ENCODE assay signal across 22 mouse cellular contexts in the genomic region with DNA sequence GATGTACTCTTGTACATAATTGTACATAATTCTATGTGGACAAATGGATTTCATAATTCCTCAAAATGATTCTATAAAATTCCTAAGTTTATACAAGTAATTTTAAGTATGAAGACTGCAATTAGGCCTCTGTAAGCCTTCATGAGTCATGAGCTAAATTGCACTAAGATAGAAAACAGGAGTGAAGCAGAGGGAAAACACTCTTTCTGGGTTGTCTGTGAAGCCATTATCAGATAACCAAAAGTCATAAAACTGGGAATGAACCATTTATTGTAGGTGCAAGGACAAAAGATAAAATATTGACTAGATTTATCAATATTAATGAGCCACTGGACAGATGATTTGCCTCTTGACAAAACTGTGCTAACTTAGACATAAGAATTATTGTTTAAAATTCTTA. TPM values are rescaled to one million over a fixed set of nuclear protein-coding genes. Genes with fewer than 3 reads are reported as not detected.
DNase-seq lines count a peak whose midpoint lies in the region; ATAC-seq and TF ChIP-seq lines count a peak whose summit lies in the region.
"Had no signal": no experiment of that assay in that cellular context is flagged by ENCODE, and none has a peak within 500 bp of the region (broad histone marks: within the 10 kb centered on the region; RNA-seq: fewer than 3 reads in every experiment).

No protein-coding gene starts in this region.

- no peak overlapping the region for H3K4me2 ChIP-seq in intestine, embryonic 14.5 days (ENCODE audit: low read length)
- H3K4me2 ChIP-seq in intestine, postnatal 0 days (replicated peaks; ENCODE audit: low read depth): no peak overlapping the region
- no peak overlapping the region for H3K4me2 ChIP-seq in intestine, embryonic 15.5 days (replicated peaks)
- no peak overlapping the region for H3K4me2 ChIP-seq in intestine, embryonic 16.5 days (ENCODE audit: low read depth, low read length)

- H3K9me3 ChIP-seq in intestine, embryonic 14.5 days (ENCODE audit: control insufficient read depth, low read length): peaks cover under 1% of the 10 kb centered on the region; the same call in 1 of the 2 replicates
- H3K9me3 ChIP-seq in intestine, postnatal 0 days (ENCODE audit: control insufficient read depth): 0 out of 2 replicates have a peak, but pooled peaks cover 3% of the 10 kb centered on the region
- no peaks in the 10 kb centered on the region for H3K9me3 ChIP-seq in intestine, embryonic 15.5 days
- H3K9me3 ChIP-seq in intestine, embryonic 16.5 days (ENCODE audit: control insufficient read depth, low read length): no peaks in the 10 kb centered on the region
- H3K9me3 ChIP-seq: G1E had no signal

- H3K27me3 ChIP-seq in intestine, embryonic 14.5 days (replicated peaks; ENCODE audit: control insufficient read depth, insufficient read depth, low read length): no peaks in the 10 kb centered on the region
- no peaks in the 10 kb centered on the region for H3K27me3 ChIP-seq in intestine, postnatal 0 days (replicated peaks; ENCODE audit: control insufficient read depth, insufficient read depth, low read length)
- H3K27me3 ChIP-seq in intestine, embryonic 15.5 days (replicated peaks): no peaks in the 10 kb centered on the region
- H3K27me3 ChIP-seq in intestine, embryonic 16.5 days (replicated peaks; ENCODE audit: control insufficient read depth, insufficient read depth, low read length): no peaks in the 10 kb centered on the region
- H3K27me3 ChIP-seq: CH12.LX had no signal

- 0 out of 2 replicates have a peak overlapping the region, but pooled peaks have one; percentile 16 for H3K27ac ChIP-seq in intestine, embryonic 14.5 days (ENCODE audit: low read depth)
- H3K27ac ChIP-seq in intestine, postnatal 0 days (ENCODE audit: low read depth, low read length): no peak overlapping the region
- no peak overlapping the region for H3K27ac ChIP-seq in intestine, embryonic 15.5 days
- no peak overlapping the region for H3K27ac ChIP-seq in intestine, embryonic 16.5 days (ENCODE audit: low read length)

- no peak overlapping the region for H3K9ac ChIP-seq in intestine, embryonic 14.5 days (ENCODE audit: low read length)
- H3K9ac ChIP-seq in intestine, postnatal 0 days (ENCODE audit: low read depth, low read length): no peak overlapping the region
- no peak overlapping the region for H3K9ac ChIP-seq in intestine, embryonic 15.5 days
- H3K9ac ChIP-seq in intestine, embryonic 16.5 days (ENCODE audit: low read depth, low read length): no peak overlapping the region

- no peak for ATAC-seq in intestine, embryonic 14.5 days (replicated peaks; ENCODE audit: low FRiP score, low TSS enrichment, low read depth)
- ATAC-seq in intestine, postnatal 0 days: no peak
- peak; percentile 59; the same call in 1 of the 2 replicates for ATAC-seq in intestine, embryonic 15.5 days
- peak; percentile 68 for ATAC-seq in intestine, embryonic 16.5 days
- ATAC-seq: activated CD4-positive, CD25-positive, alpha-beta regulatory T cell, adult 4 months; CD4-positive, CD25-positive, alpha-beta regulatory T cell, adult 4 months; Patski had no signal

- DNase-seq in intestine, embryonic 14.5 days (ENCODE audit: low spot score): no peak
- DNase-seq in left cerebral cortex, adult 11 months (ENCODE audit: low spot score): no peak
- no peak for DNase-seq in frontal cortex, adult 2 months (ENCODE audit: extremely low spot score in 1 of 2, low spot score in 1 of 2)
- DNase-seq: adrenal gland, adult 2 months; adrenal gland, adult 8-10 months; adrenal gland, postnatal 10 days; adrenal gland, postnatal 14 days; adrenal gland, postnatal 25 days; adrenal gland, postnatal 36 days; B cell, adult 2 months; cerebellum, adult 11 months; cerebellum, adult 11-12 months; cerebellum, adult 18-20 months had no signal

- no peak for TF ChIP-seq CTCF in intestine, postnatal 0 days (IDR thresholded peaks at IDR 0.05; ENCODE audit: low read depth)

- no peak overlapping the region for H3K4me3 ChIP-seq in intestine, embryonic 14.5 days (ENCODE audit: low read depth, low read length)
- H3K4me3 ChIP-seq in intestine, postnatal 0 days (ENCODE audit: low read depth, low read length): no peak overlapping the region
- no peak overlapping the region for H3K4me3 ChIP-seq in intestine, embryonic 15.5 days (replicated peaks)
- no peak overlapping the region for H3K4me3 ChIP-seq in intestine, embryonic 16.5 days (ENCODE audit: low read length)

- H3K4me1 ChIP-seq in intestine, embryonic 14.5 days (replicated peaks; ENCODE audit: control insufficient read depth, insufficient read depth, low read length): peaks cover 19% of the 10 kb centered on the region; the same call in 1 of the 2 replicates
- no peaks in the 10 kb centered on the region for H3K4me1 ChIP-seq in intestine, postnatal 0 days (replicated peaks; ENCODE audit: control insufficient read depth, insufficient read depth, low read length)
- no peaks in the 10 kb centered on the region for H3K4me1 ChIP-seq in intestine, embryonic 15.5 days (replicated peaks)
- no peaks in the 10 kb centered on the region for H3K4me1 ChIP-seq in intestine, embryonic 16.5 days (ENCODE audit: control insufficient read depth, insufficient read depth, low read length)

- no peaks in the 10 kb centered on the region for H3K36me3 ChIP-seq in intestine, embryonic 14.5 days (ENCODE audit: control insufficient read depth, insufficient read depth, low read length)
- no peaks in the 10 kb centered on the region for H3K36me3 ChIP-seq in intestine, postnatal 0 days (ENCODE audit: control insufficient read depth, insufficient read depth)
- H3K36me3 ChIP-seq in intestine, embryonic 15.5 days: no peaks in the 10 kb centered on the region
- H3K36me3 ChIP-seq in intestine, embryonic 16.5 days (ENCODE audit: control insufficient read depth, insufficient read depth, low read length): no peaks in the 10 kb centered on the region
- H3K36me3 ChIP-seq: G1E had no signal

RNA-seq across cellular contexts. Expression of a gene that starts 8.2 kb away (rescaled TPM):
- polyA plus RNA-seq in intestine, embryonic 14.5 days (2014; fragmentation: Nextera tagmentation; extraction: Ambion mirVana): 2.1 and 471 TPM in 2 replicates
- polyA plus RNA-seq in intestine, postnatal 0 days (2015; fragmentation: Nextera tagmentation; extraction: Ambion mirVana): 17.4 and 26.4 TPM in 2 replicates
- 1,391 and 3,102 TPM in 2 replicates for polyA plus RNA-seq in intestine, embryonic 15.5 days (2015; fragmentation: Nextera tagmentation; extraction: Ambion mirVana)
- polyA plus RNA-seq in intestine, embryonic 16.5 days (2015; fragmentation: Nextera tagmentation; extraction: Ambion mirVana): 2,358 and 2,787 TPM in 2 replicates
- not detected in 2 replicates for polyA plus RNA-seq in frontal cortex, adult 2 months (2012; rRNA removed)
- polyA plus RNA-seq: activated CD4-positive, CD25-positive, alpha-beta regulatory T cell, adult 4 months; adrenal gland, adult 2 months; C2C12; CD4-positive, CD25-positive, alpha-beta regulatory T cell, adult 4 months; G1E; Patski had no signal

RNA-seq across cellular contexts. Expression of a gene that starts 39.1 kb away (rescaled TPM):
- 2.8 and 4.4 TPM in 2 replicates for polyA plus RNA-seq in intestine, embryonic 14.5 days (2014; fragmentation: Nextera tagmentation; extraction: Ambion mirVana)
- 5.2 and 5.3 TPM in 2 replicates for polyA plus RNA-seq in intestine, postnatal 0 days (2015; fragmentation: Nextera tagmentation; extraction: Ambion mirVana)
- polyA plus RNA-seq in intestine, embryonic 15.5 days (2015; fragmentation: Nextera tagmentation; extraction: Ambion mirVana): 5.4 and 15.2 TPM in 2 replicates
- 13.6 and 25.5 TPM in 2 replicates for polyA plus RNA-seq in intestine, embryonic 16.5 days (2015; fragmentation: Nextera tagmentation; extraction: Ambion mirVana)
- 0.13 and 0.14 TPM in 2 replicates for polyA plus RNA-seq in frontal cortex, adult 2 months (2012; rRNA removed)
- polyA plus RNA-seq: activated CD4-positive, CD25-positive, alpha-beta regulatory T cell, adult 4 months; adrenal gland, adult 2 months; C2C12; CD4-positive, CD25-positive, alpha-beta regulatory T cell, adult 4 months; G1E; Patski had no signal

Comparison
In these comparisons a context has a peak if more than half of its experiments do, and no peak if none do; other contexts are left out.
1. ATAC-seq: peak in intestine, embryonic 15.5 days (single experiment) and intestine, embryonic 16.5 days (single experiment); none in intestine, embryonic 14.5 days (single experiment) and intestine, postnatal 0 days (single experiment).